Mouse (Mus musculus) forebrain, embryonic 11.5 days (tissue): ENCODE data around the gene Galnt4. TPM values are rescaled to one million over a fixed set of nuclear protein-coding genes. Genes with fewer than 3 reads are reported as not detected.
"Not testable (repeated sequence)": the region's sequence is repeated elsewhere in the genome, so short reads cannot be mapped to it uniquely, and the experiment has no call there.

ENCODE experiments used
- ATAC-seq: fragments of 200-750 bp; cut with Nextera tagmentation; replicated peaks from 2 replicates; pipeline ENCODE4 v1.8.0; 2017; ENCODE audit warnings: moderate TSS enrichment; ENCODE audit not compliant: low FRiP score
- DNase-seq: peaks from one replicate; pipeline ENCODE4 v3.0.0-alpha.2; 2017; ENCODE audit warnings: low spot score
- H3K27ac ChIP-seq: fragments of 300-500 bp; sonication (generic); 2 replicates; pipeline ENCODE4 v1.5.1; 2014; ENCODE audit warnings: low read depth, low read length
- H3K27me3 ChIP-seq: fragments of 300-500 bp; sonication (generic); 2 replicates; pipeline ENCODE4 v1.6.1; 2014; ENCODE audit warnings: mild to moderate bottlenecking, low read length, mixed read lengths; ENCODE audit not compliant: control insufficient read depth, insufficient read depth
- H3K36me3 ChIP-seq: fragments of 300-500 bp; sonication (generic); 2 replicates; pipeline ENCODE4 v1.6.1; 2014; ENCODE audit warnings: mild to moderate bottlenecking, low read length, moderate library complexity, mixed read lengths; ENCODE audit not compliant: control insufficient read depth, insufficient read depth
- H3K4me1 ChIP-seq: fragments of 300-500 bp; sonication (generic); replicated peaks from 2 replicates; pipeline ENCODE4 v1.6.1; 2014; ENCODE audit warnings: low read length, mixed read lengths; ENCODE audit not compliant: control insufficient read depth, insufficient read depth
- H3K4me2 ChIP-seq: fragments of 300-500 bp; sonication (generic); 2 replicates; pipeline ENCODE4 v1.6.1; 2014; ENCODE audit warnings: low read depth, mild to moderate bottlenecking, low read length, moderate library complexity, mixed read lengths; ENCODE audit not compliant: severe bottlenecking
- H3K4me3 ChIP-seq: fragments of 300-500 bp; sonication (generic); 2 replicates; pipeline ENCODE4 v1.5.1; 2014; ENCODE audit warnings: low read depth, low read length
- H3K9ac ChIP-seq: fragments of 300-500 bp; sonication (generic); 2 replicates; pipeline ENCODE4 v1.6.1; 2014; ENCODE audit warnings: low read length
- H3K9me3 ChIP-seq: fragments of 300-500 bp; sonication (generic); 2 replicates; pipeline ENCODE4 v1.6.1; 2016; ENCODE audit warnings: low read length, mixed read lengths; ENCODE audit not compliant: control insufficient read depth
- WGBS: fragments of 180-500 bp; shearing (Covaris S2); extraction: QIAGEN DNeasy Blood & Tissue Kit; methylation state at CpG from one replicate; pipeline ENCODE4 v1.1.7; 2014; 5-methylcytosine and 5-hydroxymethylcytosine counted together
- polyA plus RNA-seq: library from polyadenylated mRNA; unstranded; fragments of >200 nt; fragmentation: Nextera tagmentation; extraction: Ambion mirVana; gene quantifications from 2 replicates; pipeline ENCODE4 v1.2.1, GENCODE M21; 2014

Gene Galnt4
- polyA plus RNA-seq, 1 experiment from 2014 or later = 5.6 TPM

GRCm38 (mm10) chr10:99156808-99157207 is 48.8 kb downstream of the Galnt4 start:
- Histone ChIP-seq H3K4me3 (no peak overlapping the region), H3K9me3 (no peaks in the 10 kb centered on the region), H3K4me1 (no peaks in the 10 kb centered on the region), H3K27ac (no peak overlapping the region), H3K36me3 (no peaks in the 10 kb centered on the region; the same call in 1 of the 2 replicates), H3K27me3 (no peaks in the 10 kb centered on the region), H3K4me2 (no peak overlapping the region), H3K9ac (no peak overlapping the region)
- 93% methylated on average over 5 of the region's 5 CpGs for WGBS
- no peak for DNase-seq
- ATAC-seq = no peak

GRCm38 (mm10) chr10:99157697-99158096 is 49.7 kb downstream of the Galnt4 start:
- not testable (repeated sequence) for ATAC-seq, H3K4me2 ChIP-seq, H3K4me3 ChIP-seq, H3K27ac ChIP-seq, H3K27me3 ChIP-seq, DNase-seq, H3K36me3 ChIP-seq, H3K4me1 ChIP-seq, H3K9ac ChIP-seq, H3K9me3 ChIP-seq
- WGBS = 95% methylated on average over 10 of the region's 10 CpGs

GRCm38 (mm10) chr10:99161987-99162582 is 54.1 kb downstream of the Galnt4 start:
- H3K9ac ChIP-seq = no peak overlapping the region
- H3K9me3 ChIP-seq = no peaks in the 10 kb centered on the region
- no peaks in the 10 kb centered on the region for H3K27me3 ChIP-seq
- H3K4me2 ChIP-seq = no peak overlapping the region
- 37% methylated on average over 8 of the region's 8 CpGs for WGBS
- H3K4me1 ChIP-seq = no peaks in the 10 kb centered on the region; the same call in 1 of the 2 replicates
- ATAC-seq (peak; percentile 51), DNase-seq (peak; percentile 61)
- H3K4me3 ChIP-seq = no peak overlapping the region
- no peaks in the 10 kb centered on the region; the same call in 1 of the 2 replicates for H3K36me3 ChIP-seq
- H3K27ac ChIP-seq = no peak overlapping the region

Other genes starting within 250 kb of the Galnt4 start
- 81.8 and 83.3 TPM in 2 replicates for gene Atp2b1, start 193.8 kb upstream of the Galnt4 start, polyA plus RNA-seq
- gene Poc1b, start 1.1 kb upstream of the Galnt4 start, polyA plus RNA-seq = 42.7 and 43.7 TPM in 2 replicates
- not detected in 2 replicates for gene Phxr2, start 18.2 kb downstream of the Galnt4 start, polyA plus RNA-seq
- 57.7 and 63.1 TPM in 2 replicates for gene Dusp6, start 155.1 kb downstream of the Galnt4 start, polyA plus RNA-seq